Mouse (Mus musculus) C2C12 (cell line): ENCODE data around the gene Tmco4.

Experiments used
- CEBPB ChIP-seq: IDR thresholded peaks from one replicate; pipeline ENCODE4 v1.6.1; 2011; ENCODE audit warnings: low read depth, mild to moderate bottlenecking, control low read depth, moderate library complexity
- CTCF ChIP-seq: IDR thresholded peaks from one replicate; pipeline ENCODE4 v1.5.1; 2011; ENCODE audit not compliant: control insufficient read depth, insufficient read depth, insufficient read length
- MYOD1 ChIP-seq: IDR thresholded peaks from one replicate; pipeline ENCODE4 v1.6.1; 2011; ENCODE audit warnings: low read depth; ENCODE audit not compliant: control insufficient read depth, insufficient read length
- MYOG ChIP-seq: IDR thresholded peaks from one replicate; pipeline ENCODE4 v1.6.1; 2011; ENCODE audit not compliant: control insufficient read depth, insufficient read length; ENCODE audit errors: extremely low read depth
- USF1 ChIP-seq: IDR thresholded peaks from one replicate; pipeline ENCODE4 v1.6.1; 2011; ENCODE audit warnings: low read depth, mild to moderate bottlenecking, control low read depth, moderate library complexity

GRCm38 (mm10) chr4:139011201-139011702, 38.6 kb downstream of the Tmco4 start:
- TF ChIP-seq CTCF (no peak), USF1 (no peak), CEBPB (no peak), MYOD1 (no peak), MYOG (no peak)
